Mouse (Mus musculus) brain, adult 10 weeks (tissue): Measurements from ENCODE around the gene Gm20695. TPM values are rescaled to one million over a fixed set of nuclear protein-coding genes. Genes with fewer than 3 reads are reported as not detected.

Experiments used
- polyA plus RNA-seq: library from polyadenylated mRNA; stranded (reverse); fragments of 350-450 nt; fragmentation: Illumina TruSeq; extraction: RNeasy Lipid Tissue Mini Kit (QIAGEN cat#74804); gene quantifications from one replicate; pipeline ENCODE4 v1.2.3, GENCODE M21; 2015; ENCODE audit warnings: low read depth, low replicate concordance

Gm20695 gene
- polyA plus RNA-seq, result 0.58 TPM

DNA sequence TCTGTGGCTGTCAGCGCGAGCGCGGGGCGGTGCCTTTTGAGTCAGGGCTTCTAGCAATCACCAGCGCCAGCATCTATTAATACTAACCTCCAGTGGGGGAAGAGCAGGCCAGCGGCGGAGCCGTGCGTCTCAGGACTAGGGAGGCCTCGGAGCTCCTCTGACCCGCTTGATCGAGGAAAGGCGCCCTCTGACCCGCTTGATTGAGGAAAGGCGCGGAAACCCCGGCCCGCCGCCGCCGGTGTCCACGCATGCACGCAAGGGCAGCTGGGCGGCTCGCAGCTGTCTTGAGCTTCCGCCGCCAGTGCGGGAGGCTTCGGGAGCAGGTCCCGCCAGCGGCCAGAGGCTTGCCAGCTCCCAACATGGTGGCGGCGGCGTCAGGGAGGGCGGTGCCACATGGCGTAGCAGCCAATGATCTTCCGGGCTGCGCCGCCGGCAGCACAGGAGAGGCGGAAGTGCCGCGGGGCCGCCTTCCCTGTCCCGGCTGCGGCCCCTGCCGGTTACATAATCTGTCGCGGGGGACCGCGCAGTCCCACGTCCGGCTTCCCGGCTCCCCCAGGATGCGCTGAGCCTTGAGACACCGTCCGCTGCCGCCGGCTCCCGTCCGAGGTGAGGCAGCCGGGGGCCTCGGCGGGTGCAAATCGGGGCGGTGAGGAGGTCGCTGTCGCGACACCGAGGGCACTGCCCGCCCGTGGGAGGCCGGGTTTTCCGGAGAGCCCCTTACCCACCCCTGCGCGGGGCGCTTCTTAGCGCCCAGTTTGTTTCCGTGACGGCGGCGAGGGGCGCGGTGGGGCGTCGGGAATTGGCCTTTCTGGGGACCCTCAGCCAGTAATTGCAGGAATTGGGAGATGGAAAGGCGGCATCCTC is at the start of gene Gm20695, which contains the start of gene Zfp597:
Gene Gm20695 (plus strand): TSS at position 448 of the 864 bp plus-strand sequence.
Gene Zfp597 (minus strand): TSS at position 361 of the 864 bp plus-strand sequence.

GRCm38 (mm10) chr16:3846711-3847518 is 37.5 kb upstream of the Gm20695 start, which contains the start of gene Zfp174:
Gene Zfp174 (plus strand): TSS chr16:3847268.

DNA sequence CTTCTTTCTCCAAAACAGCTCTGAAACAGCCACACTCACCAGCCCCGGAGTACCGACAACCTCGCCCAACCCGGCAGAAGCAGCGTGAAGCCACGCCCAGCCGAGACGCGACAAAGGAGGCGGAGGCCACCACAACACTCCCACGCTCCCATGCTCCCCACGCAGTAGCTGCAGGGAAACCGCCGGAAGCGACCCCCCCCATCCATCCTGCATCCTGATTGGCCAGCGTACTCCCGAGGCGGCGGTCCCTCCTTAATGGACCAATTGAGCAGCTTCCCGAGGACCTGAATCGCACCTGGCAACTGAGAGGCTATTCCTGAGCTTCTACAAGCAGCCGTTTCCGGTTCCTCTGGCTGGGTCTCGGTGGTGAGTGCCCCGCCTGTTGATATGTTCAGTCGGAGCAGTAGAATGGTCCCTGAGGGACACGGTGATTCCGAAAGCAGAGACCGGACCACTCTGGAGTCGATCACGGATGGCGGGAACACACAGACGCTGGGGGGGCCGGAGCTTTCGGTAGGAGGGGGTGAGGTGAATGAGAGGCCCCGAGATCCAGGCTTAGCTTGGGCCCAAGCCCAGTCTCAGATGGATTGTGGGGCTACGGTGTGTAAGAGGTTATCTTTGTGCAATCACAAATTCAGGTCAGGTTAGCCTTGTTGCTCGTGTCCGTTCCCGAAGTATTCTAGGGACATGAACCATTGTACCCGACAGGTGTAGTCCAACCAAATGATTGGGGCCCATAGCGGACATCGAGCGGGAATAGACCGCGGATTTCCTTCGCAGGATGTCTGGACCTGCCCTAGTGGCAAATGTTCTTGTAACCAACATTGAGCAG is 12.0 kb upstream of the Gm20695 start, which contains the start of gene Naa60:
Gene Naa60 (plus strand): TSS at position 160 of the 832 bp plus-strand sequence.

DNA sequence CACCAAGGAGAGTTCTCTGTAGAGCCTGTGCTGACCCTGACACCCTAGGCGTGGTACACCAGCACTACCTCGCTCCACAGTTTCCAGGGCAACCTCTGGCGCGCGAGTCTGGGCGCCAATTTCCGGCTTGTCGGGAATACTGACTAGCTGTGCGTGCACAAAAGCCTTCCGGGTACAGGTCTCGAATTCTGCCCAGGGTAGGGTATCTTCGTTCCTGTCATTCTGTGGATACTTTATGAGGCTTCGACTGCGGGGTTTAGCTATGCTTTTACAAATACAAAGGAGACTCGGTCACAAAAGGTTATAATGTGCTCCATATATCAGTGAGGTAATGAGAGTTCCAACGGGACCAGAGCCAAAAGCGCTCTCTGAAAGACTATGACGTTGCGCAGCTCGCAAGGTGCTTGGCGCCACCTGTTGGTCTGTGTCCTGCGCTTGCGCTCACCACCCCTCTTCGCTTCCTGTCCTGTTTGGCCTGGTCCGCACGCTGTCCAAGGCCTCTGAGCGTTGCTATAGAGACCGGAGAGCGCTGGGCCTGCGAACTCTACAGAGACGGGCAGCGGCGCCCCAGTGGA is 24.2 kb downstream of the Gm20695 start, which contains the start of the genes 1700037C18Rik and Cluap1:
Gene 1700037C18Rik (minus strand): TSS at position 153 of the 575 bp plus-strand sequence.
Gene Cluap1 (plus strand): TSS at position 265 of the 575 bp plus-strand sequence.

Other genes starting within 250 kb of the Gm20695 start
- gene Mefv, start 166.6 kb upstream of the Gm20695 start, polyA plus RNA-seq, result not detected
- 19.3 TPM for gene Zfp263, start 140.6 kb upstream of the Gm20695 start, polyA plus RNA-seq
- gene Olfr15, start 53.8 kb upstream of the Gm20695 start, polyA plus RNA-seq, result not detected
- gene Zfp174, start 37.4 kb upstream of the Gm20695 start, polyA plus RNA-seq, result 3.3 TPM
- gene Naa60, start 12.3 kb upstream of the Gm20695 start, polyA plus RNA-seq, result 105 TPM
- gene Zfp597, start 87 bp upstream of the Gm20695 start, polyA plus RNA-seq, result 16.5 TPM
- gene 1700037C18Rik, start 24.0 kb downstream of the Gm20695 start, polyA plus RNA-seq, result 10.2 TPM
- gene Cluap1, start 24.2 kb downstream of the Gm20695 start, polyA plus RNA-seq, result 35.0 TPM
- gene Nlrc3, start 92.0 kb downstream of the Gm20695 start, polyA plus RNA-seq, result 0.82 TPM
- 23.4 TPM for gene Slx4, start 119.1 kb downstream of the Gm20695 start, polyA plus RNA-seq
- gene Dnase1, start 152.3 kb downstream of the Gm20695 start, polyA plus RNA-seq, result not detected
- 71.9 TPM for gene Trap1, start 193.2 kb downstream of the Gm20695 start, polyA plus RNA-seq